Mouse (Mus musculus) kidney, postnatal 10 days (tissue): ENCODE measurements at regions not wholly inside any gene's neighbourhood (a gene's known extent, or its start where the extent isn't known, plus 50 kb on each side); places are given as distances from the start of the nearest gene placed in this dataset.
"Not testable (repeated sequence)": the region's sequence is repeated elsewhere in the genome, so short reads cannot be mapped to it uniquely, and the experiment has no call there.

Source experiments
- DNase-seq: peaks from one replicate; pipeline ENCODE4 v3.0.0; 2021; ENCODE audit warnings: mixed read lengths

GRCm38 (mm10) chr17:79501031-79501474 lies 110.6 kb upstream of the Rmdn2 start:
- DNase-seq = no peak

- no peak for DNase-seq
Observed at GRCm38 (mm10) chr17:79501926-79502325, 109.7 kb upstream of the Rmdn2 start.

DNA sequence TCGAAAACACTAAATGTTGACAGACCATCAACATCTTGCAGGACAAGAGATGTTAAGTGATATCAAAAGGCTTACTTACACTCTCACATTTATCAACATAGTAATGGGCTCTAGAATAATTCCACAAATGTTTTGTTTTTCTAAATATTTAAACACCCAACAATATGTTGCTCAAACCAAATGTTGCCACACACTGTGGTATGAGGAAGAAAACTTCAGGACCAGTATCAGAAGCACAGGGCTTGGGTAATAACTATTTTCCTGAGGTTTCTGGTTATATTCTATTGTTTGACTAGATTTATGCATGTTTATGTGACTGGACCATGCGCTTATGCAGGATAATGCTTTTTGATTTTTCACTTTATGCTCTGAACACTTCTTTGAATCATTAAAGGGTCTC lies 108.6 kb upstream of the Rmdn2 start:
- no peak for DNase-seq

DNA sequence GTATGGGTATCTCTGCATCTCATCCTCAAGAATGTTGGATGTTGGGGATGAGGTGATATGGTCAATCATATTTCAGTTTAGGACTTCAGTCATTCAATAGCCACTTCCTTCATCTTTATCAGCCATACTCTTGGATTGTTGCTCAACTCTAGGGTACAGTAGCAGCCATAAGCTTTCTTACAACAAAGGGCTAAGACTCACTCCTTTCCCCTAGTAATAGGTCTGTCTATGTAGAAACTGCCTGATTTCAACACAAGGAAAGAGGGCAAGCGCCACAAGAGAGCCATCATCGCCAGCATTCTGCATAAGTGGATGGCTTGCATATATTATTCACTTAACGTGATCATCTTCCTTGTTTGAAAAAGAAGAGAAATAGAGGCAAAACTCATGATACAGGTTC lies 107.5 kb upstream of the Rmdn2 start:
- DNase-seq = no peak

GRCm38 (mm10) chr17:79505565-79505964 lies 106.1 kb upstream of the Rmdn2 start:
- DNase-seq = no peak

DNA sequence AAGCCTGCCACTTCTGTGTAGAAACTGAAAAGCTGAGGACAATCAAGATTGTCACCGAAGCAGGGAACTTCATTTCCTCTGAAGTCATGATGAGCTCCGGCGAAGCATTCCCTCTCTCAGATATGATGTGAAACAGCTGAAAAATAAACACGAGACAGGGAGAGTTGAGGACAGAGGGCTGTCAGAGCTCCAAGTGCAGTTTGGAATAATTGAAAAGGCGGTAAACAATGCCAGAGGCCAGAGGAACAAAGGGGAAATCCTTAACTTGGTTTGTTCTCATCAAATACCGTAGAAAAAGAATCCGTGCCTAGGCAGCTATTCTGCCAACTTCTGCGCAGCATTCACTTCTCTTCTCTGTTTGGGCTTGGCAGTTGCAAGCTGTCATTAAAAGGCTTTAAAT lies 102.4 kb upstream of the Rmdn2 start:
- DNase-seq = peak; percentile 45

GRCm38 (mm10) chr17:79509957-79510710 lies 101.5 kb upstream of the Rmdn2 start:
- peak; percentile 13 for DNase-seq

GRCm38 (mm10) chr17:79511218-79511617 lies 100.4 kb upstream of the Rmdn2 start:
- DNase-seq = no peak

GRCm38 (mm10) chr17:79514076-79514475 lies 97.6 kb upstream of the Rmdn2 start:
- DNase-seq = no peak

GRCm38 (mm10) chr17:79518185-79518584 lies 93.5 kb upstream of the Rmdn2 start:
- DNase-seq = peak; percentile 37

- no peak for DNase-seq
Observed at GRCm38 (mm10) chr17:79518696-79519095, 93.0 kb upstream of the Rmdn2 start.

- DNase-seq = no peak
Observed at GRCm38 (mm10) chr17:79519356-79519755, 92.3 kb upstream of the Rmdn2 start.

- DNase-seq = no peak
Observed at GRCm38 (mm10) chr17:79520283-79520682, 91.4 kb upstream of the Rmdn2 start.

- DNase-seq = peak; percentile 30
Observed at GRCm38 (mm10) chr17:79521691-79522090, 90.0 kb upstream of the Rmdn2 start.

- no peak for DNase-seq
Observed at GRCm38 (mm10) chr17:79523230-79523629, 88.4 kb upstream of the Rmdn2 start.

DNA sequence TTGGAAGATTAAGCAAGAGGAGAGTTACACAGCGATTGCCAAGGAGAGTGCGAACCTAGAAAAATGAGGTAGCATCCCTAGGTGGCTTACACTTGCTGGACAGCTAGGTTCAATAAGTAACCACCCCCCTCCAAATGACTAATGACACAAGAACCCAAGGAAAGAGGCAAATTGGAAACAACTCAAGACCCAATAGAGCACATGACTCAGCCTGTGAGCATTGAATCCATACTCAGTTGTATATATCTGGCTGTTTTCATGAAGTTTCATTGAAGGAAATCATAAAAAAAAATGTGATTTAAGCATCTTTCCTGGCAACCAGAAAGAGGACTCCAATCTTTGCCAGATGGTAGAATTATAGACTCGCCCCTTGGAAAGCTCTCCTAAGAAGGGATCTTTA lies 84.3 kb upstream of the Rmdn2 start:
- DNase-seq = no peak

GRCm38 (mm10) chr17:79536549-79536948 lies 75.1 kb upstream of the Rmdn2 start:
- no peak for DNase-seq

- no peak for DNase-seq
Observed at GRCm38 (mm10) chr17:79538789-79539188, 72.9 kb upstream of the Rmdn2 start.

- DNase-seq = no peak
Observed at GRCm38 (mm10) chr17:79540038-79540437, 71.6 kb upstream of the Rmdn2 start.

GRCm38 (mm10) chr17:79540511-79540910 lies 71.2 kb upstream of the Rmdn2 start:
- no peak for DNase-seq

DNA sequence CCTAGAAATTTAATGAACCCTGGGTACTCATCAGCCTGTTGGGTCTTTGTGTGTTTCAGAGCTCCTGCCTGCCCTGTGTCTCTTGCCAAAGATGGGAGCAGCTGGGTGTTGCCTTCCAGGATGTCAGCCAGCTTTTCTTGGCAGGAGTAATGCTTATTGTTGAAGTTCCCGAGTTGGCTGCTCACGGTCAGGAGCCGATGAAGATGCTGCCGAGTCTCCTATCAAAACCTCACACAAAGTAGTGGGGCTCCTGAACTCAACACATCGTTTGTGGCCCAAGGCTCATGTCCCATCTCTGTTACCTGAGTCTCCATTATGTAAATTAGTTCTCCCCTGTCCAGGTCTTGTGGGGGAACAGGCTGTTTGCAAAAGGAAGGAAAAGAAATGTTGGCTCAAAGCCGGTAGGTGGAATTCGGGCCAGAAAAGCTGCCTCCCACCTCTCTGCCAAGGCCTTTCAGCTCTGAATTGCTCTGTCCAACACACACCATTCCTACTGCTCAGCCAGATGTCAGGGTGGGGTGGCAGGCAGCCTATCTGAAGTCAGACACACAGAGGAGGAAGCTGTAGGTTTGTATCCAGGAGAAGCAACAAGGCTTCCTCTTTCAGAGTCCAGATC lies 67.6 kb upstream of the Rmdn2 start:
- peak; percentile 71 for DNase-seq

DNA sequence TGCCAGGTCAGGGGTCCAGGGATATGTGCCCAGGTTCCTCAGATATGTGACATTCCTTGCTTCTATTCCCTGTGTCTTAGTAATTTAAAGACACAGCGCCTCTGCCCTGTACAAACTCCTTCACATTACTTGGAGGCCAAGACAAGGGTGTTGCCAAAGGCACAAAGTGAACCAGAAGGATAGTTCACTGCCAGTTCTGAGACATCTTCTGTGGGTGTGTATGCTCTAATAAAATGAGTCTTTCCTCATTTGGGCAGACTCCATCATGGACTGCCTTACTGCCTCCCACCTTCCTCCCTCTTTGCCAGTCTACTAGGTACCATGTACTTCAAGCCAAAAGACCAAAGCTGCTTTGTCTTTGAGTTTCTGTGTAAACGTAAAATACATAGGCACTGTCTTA lies 65.8 kb upstream of the Rmdn2 start:
- no peak for DNase-seq

DNA sequence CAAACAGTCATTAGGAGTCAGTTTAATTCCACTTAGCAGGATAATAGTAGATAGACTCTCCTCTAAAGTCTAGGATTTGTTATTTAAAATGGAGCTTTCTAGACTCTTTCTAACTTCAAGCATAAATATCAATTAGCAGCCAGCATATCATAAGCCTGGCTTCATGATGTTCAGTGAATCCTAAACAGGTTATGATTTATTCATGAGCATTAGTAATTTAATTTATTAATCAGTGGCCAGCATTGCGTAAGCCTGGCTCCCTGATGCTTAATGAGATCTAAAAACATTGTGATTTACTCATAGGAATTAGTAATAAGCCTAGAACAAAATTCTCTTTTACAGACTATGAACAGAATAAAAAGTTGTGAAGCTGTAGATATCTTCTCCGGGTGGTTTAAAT lies 64.6 kb upstream of the Rmdn2 start:
- no peak for DNase-seq

GRCm38 (mm10) chr17:79547524-79547923 lies 64.1 kb upstream of the Rmdn2 start:
- DNase-seq = no peak

DNA sequence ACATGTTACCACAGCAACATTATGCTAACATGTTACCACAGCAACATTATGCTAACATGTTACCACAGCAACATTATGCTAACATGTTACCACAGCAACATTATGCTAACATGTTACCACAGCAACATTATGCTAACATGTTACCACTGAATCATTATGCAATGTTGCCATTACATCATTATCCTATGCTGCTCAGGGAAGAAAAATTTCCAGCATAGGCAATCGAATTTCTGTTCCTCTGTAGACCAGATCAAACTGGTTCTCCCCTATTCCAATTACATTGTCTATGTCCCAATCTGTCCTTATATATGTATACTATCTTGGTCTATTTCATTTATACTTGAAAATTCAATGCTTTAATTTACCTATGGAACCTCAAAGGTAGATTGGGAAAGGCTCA lies 61.3 kb upstream of the Rmdn2 start:
- DNase-seq = not testable (repeated sequence)
